Mouse (Mus musculus): Measurements from ENCODE around the gene Gng7. TPM values are rescaled to one million over a fixed set of nuclear protein-coding genes. Genes with fewer than 3 reads are reported as not detected.

Gng7 gene
- total RNA-seq, 2 experiments from 2014 or later = 0.82 to 1.3 TPM

DNA sequence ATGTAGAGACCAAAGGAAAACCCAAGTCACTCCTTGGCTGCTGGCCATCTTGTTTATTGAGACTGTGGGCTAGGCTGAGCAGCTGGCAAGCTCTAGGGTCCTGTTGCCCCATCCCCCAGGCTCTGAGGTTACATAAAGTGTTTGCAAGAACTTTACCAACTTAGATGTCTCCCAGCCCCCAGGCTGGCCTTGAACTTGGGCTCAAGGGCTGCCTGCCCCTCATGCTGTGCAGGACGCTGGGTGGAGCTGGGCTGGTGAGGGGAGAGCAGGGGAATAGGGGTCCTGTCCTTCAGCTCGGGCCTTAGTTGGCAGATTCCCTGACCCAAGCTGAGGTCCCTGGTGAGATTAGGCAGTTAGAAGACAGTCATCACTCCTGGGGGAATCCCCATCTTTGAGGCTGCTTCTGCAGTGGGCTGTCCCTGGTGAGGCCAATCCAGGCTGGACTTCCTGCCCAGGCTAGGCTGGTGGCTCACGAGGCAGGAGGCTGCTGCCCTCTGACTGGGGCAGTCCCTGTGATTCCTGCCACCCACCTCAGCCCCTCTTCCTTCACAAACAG is 47.6 kb downstream of the Gng7 start:
- no peak for DNase-seq

DNA sequence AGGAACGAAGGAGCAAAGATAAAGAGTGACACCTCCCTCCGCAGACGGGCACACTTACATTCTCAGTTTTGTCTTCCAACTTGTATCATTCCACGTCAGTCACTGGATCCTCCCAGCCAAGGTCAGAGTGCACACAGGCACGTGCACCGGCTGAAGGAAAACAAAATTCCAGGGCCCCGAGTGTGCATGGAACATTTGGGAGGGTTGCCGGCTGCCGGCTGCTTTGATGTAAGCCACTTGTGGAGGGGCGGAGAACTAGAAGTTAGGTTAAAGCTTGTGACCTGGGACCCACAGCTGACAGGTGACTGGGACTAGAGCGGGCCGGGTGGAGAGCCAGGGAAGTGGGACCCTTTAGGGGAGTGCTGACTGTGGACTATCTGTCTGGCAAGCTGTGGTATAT is 48.4 kb downstream of the Gng7 start:
- DNase-seq = no peak

DNA sequence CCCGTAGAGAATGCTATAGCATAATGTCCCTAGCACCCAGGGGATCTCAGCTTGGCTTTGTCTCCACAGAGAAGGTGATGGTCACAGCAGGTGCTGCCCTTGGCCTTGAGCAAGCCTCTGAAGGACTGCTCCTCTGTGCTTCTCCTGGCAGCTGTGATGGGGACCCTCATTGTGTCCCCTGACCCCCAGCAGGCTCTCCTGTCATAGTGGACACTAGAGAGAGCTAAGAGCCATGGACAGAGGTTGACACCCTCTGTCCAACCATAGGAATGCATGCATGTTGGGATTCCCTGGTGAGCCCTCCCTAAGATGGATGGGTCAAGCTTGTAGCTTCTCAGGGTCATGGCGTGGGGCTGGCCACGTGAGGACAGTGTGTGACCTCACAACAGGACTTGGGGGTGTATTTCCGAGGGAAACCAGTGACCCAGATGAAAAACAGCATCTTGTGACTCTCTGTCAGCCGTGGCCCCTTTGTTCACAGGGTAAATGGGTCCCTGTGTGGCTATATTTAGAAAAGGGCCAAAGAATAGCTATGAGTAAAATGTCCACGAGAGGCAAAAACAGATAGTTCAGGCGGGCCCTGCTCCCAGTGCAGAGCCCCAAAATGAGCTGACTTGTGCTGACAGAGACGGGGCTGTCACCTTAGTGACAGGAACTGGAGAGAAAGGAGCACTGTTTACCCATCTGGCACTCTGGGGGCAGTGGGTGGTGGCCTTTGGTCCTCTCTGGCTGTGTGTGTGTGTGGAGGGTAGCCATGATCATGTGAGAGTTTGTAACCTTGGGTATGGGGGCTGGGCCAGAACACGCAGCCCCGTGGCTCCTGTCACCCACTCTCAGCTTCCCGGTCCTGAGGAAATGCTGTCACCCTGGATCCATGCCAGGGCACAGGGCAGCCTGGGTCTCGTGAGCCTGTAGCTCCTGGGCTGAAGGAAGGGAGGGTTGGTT is 51.4 kb downstream of the Gng7 start:
- peak; percentile 59 to 63 for DNase-seq

DNA sequence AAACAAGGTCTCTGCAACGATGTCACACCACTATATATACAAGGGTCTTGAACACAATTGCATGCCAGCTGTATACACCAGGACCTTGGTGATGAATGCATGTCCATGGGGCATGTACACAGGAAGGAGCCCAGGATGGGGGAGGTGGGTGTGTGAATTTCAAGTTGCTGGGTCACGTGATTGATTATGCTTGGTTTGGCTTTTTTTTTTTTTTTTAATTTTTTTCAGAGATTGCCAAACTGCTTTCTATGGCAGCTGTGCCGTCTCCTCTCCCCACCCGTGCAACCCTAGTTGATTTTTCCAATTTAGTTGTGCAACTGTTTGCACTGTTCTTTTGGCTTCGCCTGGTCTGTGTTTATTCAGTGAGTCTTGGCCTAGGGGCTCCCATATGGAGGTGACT is 52.2 kb downstream of the Gng7 start:
- DNase-seq = peak in 1 of 2 experiments; percentile 50

DNA sequence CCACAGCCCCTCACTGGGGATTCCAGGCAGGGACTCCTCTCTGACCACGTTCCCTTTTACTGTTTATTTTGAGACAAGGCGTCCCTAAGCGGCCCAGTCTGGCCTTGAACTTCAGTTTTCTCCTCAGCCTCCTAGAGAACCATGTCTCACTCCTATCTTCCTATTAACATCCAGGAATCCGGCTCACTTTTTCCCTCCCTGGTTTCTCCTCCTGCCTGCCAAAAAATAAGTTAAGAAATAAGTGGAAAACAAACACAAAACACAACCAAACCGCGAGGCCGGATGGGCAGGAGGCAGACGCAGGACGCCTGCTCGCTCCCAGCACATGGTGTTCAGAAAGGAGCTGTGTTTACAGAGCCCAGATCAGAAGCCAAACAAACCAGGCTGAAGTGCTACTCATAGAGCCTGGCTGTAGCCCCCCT is 52.7 kb downstream of the Gng7 start:
- peak; percentile 67 to 76 for DNase-seq

DNA sequence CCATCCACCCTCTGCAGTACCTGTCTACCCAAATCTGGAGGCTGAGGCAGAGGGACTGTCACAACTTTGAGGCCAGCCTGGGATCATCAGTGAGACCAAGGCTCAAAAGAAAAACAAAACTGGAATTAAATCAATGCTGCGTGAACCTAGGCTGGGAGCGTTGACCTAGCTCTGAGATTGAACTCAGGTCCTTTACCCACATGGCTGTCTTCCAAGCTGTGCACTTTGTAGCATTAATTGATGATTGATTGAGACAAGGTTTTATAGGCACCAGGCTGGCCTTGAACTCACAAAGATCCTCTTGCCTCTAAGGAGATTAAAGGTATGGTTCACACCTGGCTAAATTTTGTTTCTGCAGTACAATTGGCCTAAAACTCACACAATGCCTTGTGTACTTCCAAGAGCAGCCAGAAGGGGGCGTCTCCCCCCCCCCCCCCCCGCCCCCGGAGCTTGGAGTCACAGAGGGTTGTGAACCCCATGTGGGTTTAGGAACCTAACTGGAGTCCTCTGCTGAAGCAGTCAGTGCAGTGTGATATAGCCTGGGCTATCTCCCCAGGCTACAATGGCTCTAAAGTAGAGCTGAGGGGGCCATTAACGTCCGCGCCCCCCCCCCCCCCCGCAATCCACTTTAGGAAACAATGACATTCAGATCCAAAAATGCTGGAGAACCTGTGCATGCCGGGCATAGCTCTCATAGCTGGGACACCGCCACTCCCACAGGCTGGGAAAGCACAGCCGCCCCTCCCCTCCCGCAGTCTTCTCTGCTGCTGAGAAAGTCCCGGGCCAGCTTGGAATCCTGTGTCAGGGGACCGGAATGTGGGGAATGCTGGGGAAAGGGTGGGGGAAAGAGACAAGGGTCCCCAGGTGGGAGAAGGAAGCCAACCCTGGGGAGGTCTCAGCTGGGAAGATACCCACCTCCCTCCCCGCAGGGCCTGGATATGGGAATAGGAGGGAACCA is 53.9 kb downstream of the Gng7 start:
- DNase-seq = peak in 1 of 2 experiments; percentile 76

DNA sequence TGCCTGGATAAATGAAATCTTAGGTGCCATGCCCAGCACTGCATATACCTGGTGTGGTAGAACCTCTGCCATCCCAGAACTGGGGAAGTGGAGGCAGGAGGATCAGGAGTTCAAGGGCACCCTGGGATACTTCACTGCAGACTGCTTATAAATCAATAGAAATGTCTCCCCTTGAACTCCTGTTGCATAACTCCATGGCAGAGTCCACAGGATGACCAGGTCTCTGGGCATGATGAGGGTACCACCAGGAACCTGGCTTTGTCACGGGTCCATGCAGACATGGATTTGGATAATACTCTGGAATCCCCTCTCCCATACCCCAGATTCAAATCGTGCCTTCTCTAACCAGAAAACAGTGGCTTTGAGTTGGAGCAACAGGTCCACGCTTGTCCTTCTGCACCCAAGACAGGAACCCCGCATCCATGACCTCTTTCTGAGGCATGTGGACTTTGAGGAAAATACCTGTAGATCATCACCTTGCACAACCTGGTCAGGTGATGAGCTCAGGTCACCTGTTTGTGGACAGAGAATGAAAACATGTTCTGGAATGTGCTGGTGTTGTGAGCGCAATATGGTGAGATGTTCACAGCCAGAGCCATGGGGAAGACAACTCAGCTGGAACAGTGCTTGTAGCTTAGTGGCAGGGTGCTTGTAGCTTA is 55.6 kb downstream of the Gng7 start:
- DNase-seq = no peak

DNA sequence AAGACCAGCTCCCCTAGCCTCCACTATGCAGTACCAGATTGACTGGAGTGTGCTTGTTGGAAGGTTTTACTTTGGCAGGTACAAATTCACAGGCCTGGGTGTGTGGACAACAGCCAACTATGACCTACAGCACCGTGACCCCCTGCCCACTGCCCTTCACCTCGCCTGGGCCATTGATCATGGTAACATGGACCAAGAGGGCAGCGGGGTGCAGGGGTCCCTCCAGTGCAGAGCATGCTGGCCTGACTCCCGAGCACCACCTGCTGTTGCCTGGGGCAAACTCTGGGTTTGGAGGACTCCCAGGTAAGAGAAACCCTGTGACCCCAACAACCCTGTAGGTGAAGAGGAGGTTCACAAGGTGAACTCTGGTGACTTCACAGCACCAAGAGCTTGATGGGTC is 57.0 kb downstream of the Gng7 start:
- DNase-seq = no peak

DNA sequence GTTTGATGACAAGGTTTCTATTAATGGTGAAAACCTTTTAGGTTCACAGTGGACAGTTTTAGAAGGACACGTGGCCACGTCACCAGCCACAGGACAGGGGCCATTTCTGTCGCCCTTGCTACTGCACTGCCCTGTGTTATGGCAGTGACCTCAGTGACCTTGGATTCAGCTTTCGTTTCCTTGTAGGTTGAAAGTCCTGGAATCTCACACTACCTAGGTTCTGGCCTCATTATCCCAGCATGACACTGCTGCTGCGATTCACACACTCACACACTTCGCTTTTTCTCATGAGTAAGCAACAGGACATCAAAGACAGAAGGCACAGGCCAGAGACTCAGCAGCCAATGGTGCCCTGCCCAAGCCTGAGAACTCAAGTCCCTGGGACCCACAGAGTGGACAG is 57.8 kb downstream of the Gng7 start:
- DNase-seq = no peak

DNA sequence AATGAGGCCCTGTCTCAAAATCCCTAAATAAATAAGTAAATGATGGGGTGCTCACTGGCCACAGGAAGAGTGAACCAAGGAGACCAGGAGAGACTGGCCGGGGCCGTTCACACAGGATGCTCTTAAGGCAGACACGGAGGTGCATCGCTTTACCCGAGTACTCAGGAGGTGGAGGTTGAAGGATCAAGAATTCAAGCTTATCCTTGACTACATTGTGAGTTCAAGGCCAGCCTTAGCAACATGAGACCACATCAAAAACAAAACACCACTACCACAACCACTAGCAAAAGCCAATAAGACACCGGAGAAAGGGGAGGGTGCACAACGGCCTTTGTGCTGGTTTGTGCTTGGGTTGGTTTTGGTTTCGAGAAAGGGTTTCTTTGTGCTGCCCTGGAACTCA is 58.4 kb downstream of the Gng7 start:
- DNase-seq = no peak

DNA sequence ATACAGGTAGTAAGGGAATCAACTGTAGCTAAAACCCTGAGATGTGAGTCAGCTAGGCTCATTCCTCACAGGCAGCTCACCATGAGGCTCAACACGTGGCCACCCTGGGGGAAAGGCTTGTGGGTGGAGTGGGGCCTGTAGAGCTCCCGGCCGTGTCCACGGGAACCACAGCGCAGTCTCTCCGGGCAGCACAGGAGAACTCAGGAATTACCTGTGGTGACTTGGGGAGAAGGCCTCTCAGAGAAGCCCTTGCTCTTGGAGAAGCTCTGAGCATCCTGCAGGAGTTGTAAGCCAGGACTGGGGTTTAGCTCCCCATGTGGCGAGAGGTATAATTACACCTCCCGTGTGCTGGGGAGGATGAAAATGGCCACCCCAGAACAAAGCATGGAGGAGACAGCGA is 59.2 kb downstream of the Gng7 start:
- DNase-seq = peak; percentile 63 to 71

DNA sequence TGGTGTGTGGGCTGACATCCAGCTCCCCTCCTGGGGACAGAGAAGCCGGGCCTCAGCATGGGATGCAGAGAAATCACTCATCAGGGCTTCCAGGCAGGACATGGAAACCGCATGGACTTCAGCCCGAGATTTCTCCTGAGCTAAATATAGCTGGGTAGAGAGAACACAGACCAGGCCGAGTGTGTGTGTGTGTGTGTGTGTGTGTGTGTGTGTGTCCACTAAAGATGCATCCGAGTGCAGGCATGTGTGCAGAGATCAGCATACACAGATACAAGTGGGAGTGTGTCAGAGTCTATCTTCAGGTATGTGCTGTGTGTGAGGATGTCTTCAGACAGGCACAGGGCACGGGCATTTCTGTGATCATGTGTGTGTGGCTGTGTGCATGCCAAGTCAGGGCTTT is 59.9 kb downstream of the Gng7 start:
- DNase-seq = peak; percentile 56 to 61

DNA sequence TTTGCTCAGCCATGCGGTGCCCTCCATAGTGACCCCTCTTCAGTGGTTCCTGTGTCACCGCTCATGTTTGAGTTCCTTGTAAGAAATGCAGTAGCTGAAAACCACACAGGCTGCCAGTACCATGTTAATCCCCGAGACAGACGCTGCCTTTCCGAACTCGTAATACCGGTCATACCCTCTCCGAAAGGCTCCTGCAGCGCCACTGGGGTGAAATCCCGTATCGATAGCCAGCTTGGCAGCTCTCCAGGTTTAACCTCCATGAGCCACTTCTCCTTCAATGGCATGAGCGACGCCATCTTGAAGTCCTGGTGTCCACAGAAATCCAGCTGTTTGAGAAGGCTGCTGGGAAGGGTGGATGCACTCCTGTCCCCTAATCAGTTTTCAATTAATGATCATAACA is 60.3 kb downstream of the Gng7 start:
- no peak for DNase-seq

DNA sequence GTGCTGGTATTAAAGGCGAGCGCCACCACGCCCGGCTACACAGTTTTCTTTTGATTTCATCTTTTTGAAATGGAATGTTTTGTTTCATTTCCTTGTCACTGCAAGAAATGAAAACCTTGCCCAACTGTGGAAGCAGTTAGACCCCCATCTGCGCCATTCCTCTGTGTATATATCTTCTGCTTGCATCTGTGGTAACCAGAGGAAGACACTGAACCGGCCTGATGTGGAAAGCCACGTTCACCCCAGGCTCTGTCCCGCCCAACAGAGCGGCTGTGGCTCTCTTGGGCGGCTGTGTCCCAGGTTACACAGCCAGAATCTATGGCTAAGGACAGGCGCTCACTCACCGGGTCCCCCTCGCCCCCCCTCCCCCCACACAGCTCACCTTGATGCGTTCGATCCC is 62.3 kb downstream of the Gng7 start:
- no peak for DNase-seq

DNA sequence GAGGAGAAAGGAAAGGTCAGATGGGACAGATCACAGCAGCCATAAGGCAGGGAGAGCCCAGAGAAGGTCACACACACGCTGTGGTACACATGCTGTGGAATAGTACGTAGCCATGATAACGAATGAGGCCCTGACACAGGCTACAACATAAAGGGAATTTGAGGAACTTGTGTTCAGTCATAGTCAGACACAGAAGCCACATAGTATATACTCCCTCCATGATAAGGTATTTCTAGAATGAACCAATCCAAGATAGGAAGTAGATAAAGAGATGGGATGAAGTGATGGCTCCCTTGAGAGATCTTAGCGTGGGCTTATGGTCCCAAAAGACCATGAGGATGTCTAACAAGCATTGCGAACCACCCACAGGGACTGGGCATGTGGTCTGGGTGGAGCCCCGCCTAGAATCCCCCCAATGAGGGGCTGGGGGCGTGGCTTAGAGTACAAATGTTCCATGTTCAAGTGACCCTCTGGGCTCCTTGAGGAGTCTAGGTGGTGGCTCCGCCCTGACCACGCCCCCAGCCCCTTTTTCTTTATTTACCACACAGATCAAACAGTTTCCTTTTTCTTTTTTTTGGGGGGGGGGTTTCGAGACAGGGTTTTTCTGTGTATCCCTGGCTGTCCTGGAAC is 62.9 kb downstream of the Gng7 start:
- DNase-seq = no peak

DNA sequence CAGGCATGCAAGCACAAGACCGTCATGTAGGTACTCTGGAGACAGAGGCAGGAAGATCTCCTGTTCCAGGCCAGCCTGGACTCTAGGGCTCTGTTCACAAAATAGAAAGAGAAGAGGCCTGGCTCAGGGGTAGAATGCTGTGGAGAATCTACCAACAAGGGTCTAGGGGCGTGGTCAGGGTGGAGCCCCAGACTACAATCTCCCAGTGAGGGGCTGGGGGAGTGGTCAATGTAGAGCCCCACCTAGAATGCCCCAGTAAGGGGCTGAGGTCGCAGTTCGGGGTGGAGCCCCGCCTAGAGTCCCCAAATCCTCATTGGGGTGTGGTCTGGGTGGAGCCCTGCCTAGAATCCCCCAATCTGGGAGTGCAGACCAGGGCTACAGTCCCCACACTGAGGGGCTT is 64.4 kb downstream of the Gng7 start:
- DNase-seq = no peak

DNA sequence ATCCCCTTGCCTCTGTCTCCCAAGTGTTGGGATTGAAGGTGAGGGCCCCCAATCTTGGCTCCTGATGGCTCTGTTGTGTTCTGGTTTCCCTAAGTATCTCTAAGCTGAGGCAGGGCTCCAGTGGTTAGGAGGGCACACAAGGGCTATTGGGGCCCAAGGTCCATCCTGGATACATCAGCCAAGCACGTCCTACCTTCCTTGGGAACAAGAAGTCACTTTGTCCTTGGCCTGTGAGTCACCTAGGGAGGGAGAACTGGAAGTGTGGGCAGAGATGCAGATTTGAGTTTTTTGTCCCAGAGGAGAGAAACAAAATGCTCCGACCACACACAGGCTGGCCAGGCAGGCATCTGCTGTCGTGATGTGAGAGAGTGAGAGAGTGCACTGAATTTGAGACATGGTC is 65.7 kb downstream of the Gng7 start:
- DNase-seq = no peak

DNA sequence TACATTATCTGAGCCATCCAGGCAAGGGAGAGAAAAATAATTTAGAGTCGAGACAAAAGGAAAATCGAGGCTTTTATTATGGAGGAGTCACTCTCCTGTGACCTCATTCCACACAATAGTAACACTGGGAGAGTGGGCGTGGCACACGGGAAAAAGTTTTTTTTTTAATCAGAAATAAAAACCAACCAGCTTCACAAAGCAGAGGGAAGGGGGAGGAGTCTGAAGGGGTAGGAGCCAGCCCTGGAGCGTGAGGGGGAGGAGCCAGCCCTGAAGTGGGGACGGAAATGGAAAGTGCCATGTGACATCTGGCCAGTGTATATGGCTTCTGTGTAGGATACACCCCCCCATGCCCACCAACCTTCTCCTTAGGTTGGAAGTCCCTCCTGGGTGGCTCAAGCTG is 66.2 kb downstream of the Gng7 start:
- peak in 1 of 2 experiments; percentile 48 for DNase-seq

DNA sequence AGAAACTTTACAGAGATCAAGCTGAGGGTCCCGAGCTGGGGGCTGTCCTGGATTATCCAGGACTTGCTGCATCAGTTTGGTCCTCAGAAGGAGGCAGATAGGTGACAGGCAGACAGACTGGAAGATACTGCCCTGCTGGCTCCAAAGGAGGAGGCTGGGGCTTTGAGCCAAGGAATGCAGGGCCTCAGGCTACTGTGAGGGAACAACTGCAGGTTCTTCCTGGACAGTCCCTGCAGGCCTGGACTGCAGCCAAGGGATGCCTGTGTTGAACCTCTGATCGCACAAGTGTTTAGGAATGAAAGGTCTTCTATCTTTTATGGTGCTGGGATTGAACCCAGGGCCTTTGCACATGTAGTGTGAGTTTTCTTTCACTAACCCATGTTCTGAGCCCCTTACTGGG is 66.9 kb downstream of the Gng7 start:
- peak; percentile 47 to 62 for DNase-seq

DNA sequence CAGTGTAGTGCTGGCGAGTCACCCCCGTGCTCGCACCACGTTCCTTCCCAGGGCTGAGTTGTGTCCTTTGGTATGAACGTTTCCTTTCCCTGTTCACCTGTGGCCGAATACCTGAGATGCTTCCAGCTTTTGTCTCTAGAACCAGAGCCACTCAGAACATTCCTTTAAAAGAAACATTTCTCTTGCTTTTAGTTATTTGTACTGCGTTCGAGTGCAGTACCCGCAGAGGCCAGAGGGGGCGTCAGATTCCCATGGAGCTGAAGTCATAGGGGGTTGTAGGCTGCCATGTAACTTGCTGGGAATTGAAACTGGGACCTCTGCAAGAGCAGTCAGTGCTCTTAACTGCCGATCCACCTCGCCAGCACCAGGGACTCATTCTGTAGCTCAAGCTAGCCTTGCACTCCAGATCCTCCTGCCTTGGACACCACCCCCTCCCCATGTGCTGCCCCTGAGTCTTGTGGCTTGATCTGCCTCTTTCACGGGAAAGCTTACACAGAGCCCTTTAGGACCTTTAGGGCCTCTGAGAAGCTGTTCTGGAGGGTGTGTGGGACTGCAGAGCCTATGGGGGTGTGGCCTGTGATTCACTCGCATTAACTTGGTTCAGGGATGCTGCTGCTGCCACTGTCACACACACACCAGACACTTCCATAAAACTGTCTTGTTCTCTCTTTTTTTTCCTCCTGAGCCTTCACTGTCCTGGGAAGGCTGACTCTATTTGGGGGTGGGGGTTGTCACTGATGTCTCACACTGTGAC is 67.9 kb downstream of the Gng7 start:
- no peak for DNase-seq

DNA sequence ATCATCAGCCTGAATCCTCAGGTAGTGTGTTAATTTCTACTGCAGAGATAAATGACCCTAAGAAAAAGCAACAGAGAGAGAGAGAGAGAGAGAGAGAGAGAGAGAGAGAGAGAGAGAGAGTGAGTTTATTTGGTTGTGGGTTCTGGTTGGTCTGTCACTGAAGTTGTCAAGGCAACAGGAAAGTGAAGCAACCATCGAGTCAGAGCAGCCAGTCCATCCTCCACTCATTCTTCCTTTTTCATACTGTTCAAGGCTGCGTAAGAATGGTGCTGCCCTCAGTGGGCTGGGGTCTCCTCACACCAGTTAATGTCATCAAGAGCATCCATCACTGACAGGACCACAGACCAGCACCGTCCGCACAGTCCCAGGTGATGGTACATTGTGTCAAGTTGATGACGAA is 70.5 kb downstream of the Gng7 start:
- DNase-seq = no peak

Measured in heart, adult 18-20 months (tissue).